Mouse (Mus musculus) E14TG2a.4 (cell line): ENCODE data around the gene Epb41.

Experiments
- CTCF ChIP-seq: conservative IDR thresholded peaks from 2 replicates; pipeline ENCODE4 v1.5.1; 2014; ENCODE audit warnings: low read length
- NANOG ChIP-seq: IDR thresholded peaks from 2 replicates; pipeline ENCODE4 v1.6.1; 2014; ENCODE audit warnings: borderline replicate concordance, low read length, mixed read lengths
- POU5F1 ChIP-seq: IDR thresholded peaks from 2 replicates; pipeline ENCODE4 v1.6.1; 2014; ENCODE audit warnings: low read length, borderline replicate concordance

GRCm38 (mm10) chr4:132051321-132052275, 23.5 kb downstream of the Epb41 start:
- TF ChIP-seq CTCF (no peak), POU5F1 (no peak), NANOG (no peak)
